Mouse (Mus musculus) kidney, adult 2 months (tissue): ENCODE measurements around the gene Nwd1.
A peak's percentile ranks its signal among the peaks of the same experiment; 100 is the strongest.

Experiments used
- CTCF ChIP-seq: fragments of 200-500 bp; conservative IDR thresholded peaks from 2 replicates; pipeline ENCODE4 v1.5.1; 2011; ENCODE audit warnings: low read depth, mild to moderate bottlenecking, control low read depth, low read length, moderate library complexity, mixed read lengths; ENCODE audit not compliant: insufficient read depth, insufficient read length
- POLR2A ChIP-seq: fragments of 200-500 bp; IDR thresholded peaks from one replicate; pipeline ENCODE4 v1.6.1; 2011; ENCODE audit warnings: low read depth, low read length, control low read depth

DNA sequence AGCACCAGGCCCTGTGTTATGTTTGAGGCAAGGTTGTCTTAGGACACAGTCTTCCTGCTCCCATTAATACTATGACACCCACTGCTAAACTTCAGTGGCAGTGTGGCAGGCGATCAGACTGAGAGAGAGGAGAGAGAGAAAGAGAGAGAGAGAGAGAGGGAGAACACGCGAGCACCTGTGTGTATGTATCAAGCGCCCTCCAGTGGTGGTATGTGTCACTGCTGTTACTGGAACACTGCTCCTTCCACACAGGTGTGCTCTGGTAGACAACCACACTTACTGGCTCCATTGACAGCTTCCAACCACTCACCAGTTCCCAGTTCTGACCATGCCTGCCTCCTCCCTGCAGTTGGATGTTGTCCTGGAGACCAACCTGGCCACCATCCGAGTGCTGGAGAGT is 99.5 kb downstream of the Nwd1 start:
- TF ChIP-seq CTCF (peak; percentile 85), POLR2A (no peak)
